Mouse (Mus musculus): Measurements from ENCODE around the gene Pabpc5. TPM values are rescaled to one million over a fixed set of nuclear protein-coding genes. Genes with fewer than 3 reads are reported as not detected.

Gene Pabpc5
- 0.07 and 0.15 TPM in 2 replicates for polyA plus RNA-seq (2015; fragmentation: Nextera tagmentation; extraction: Ambion mirVana)

- H3K4me2 ChIP-seq (ENCODE audit: low read depth, low read length): peak within 1 kb of the TSS; percentile 48
- no peaks in the 10 kb centered on the region for H3K4me1 ChIP-seq (ENCODE audit: control insufficient read depth, insufficient read depth, low read length)
- no peaks in the 10 kb centered on the region for H3K9me3 ChIP-seq (replicated peaks; ENCODE audit: control insufficient read depth, low read length)
- peak; percentile 89 for ATAC-seq (replicated peaks; ENCODE audit: extremely low read depth, insufficient read depth, low FRiP score)
- H3K27me3 ChIP-seq (ENCODE audit: control insufficient read depth, insufficient read depth, low read length): no peaks in the 10 kb centered on the region
- WGBS: 8% methylated on average over 21 of the region's 21 CpGs
- peak within 1 kb of the TSS; percentile 42 for H3K9ac ChIP-seq (ENCODE audit: low read length)
- no peaks in the 10 kb centered on the region for H3K36me3 ChIP-seq (ENCODE audit: control insufficient read depth, insufficient read depth)
- 0 out of 2 replicates have a peak within 1 kb of the TSS, but pooled peaks have one; percentile 4 for H3K27ac ChIP-seq (ENCODE audit: low read length)
- peak within 1 kb of the TSS; percentile 51 for H3K4me3 ChIP-seq (ENCODE audit: low read length)
These were observed at the start of gene Pabpc5 for GRCm38 (mm10) chrX:119927081-119927571. Gene Pabpc5, plus strand, starts transcription at chrX:119927196.

- H3K36me3 ChIP-seq (ENCODE audit: control insufficient read depth, insufficient read depth): no peaks in the 10 kb centered on the region
- no peak for ATAC-seq (replicated peaks; ENCODE audit: extremely low read depth, insufficient read depth, low FRiP score)
- WGBS: 81% methylated on average over 3 of the region's 3 CpGs
- H3K27me3 ChIP-seq (ENCODE audit: control insufficient read depth, insufficient read depth, low read length): no peaks in the 10 kb centered on the region
- no peak overlapping the region for H3K9ac ChIP-seq (ENCODE audit: low read length)
- no peak overlapping the region for H3K4me3 ChIP-seq (ENCODE audit: low read length)
- no peak overlapping the region for H3K27ac ChIP-seq (ENCODE audit: low read length)
- H3K4me1 ChIP-seq (ENCODE audit: control insufficient read depth, insufficient read depth, low read length): no peaks in the 10 kb centered on the region
- H3K9me3 ChIP-seq (replicated peaks; ENCODE audit: control insufficient read depth, low read length): no peaks in the 10 kb centered on the region
- no peak overlapping the region for H3K4me2 ChIP-seq (ENCODE audit: low read depth, low read length)
These were observed 39.9 kb upstream of the Pabpc5 start for GRCm38 (mm10) chrX:119886957-119887593.

GRCm38 (mm10) chrX:119888326-119888920, 38.6 kb upstream of the Pabpc5 start:
- no peaks in the 10 kb centered on the region for H3K4me1 ChIP-seq (ENCODE audit: control insufficient read depth, insufficient read depth, low read length)
- ATAC-seq (replicated peaks; ENCODE audit: extremely low read depth, insufficient read depth, low FRiP score): no peak
- no peaks in the 10 kb centered on the region for H3K27me3 ChIP-seq (ENCODE audit: control insufficient read depth, insufficient read depth, low read length)
- no peak overlapping the region for H3K4me3 ChIP-seq (ENCODE audit: low read length)
- 74% methylated on average over 6 of the region's 6 CpGs for WGBS
- no peak overlapping the region for H3K27ac ChIP-seq (ENCODE audit: low read length)
- no peaks in the 10 kb centered on the region for H3K9me3 ChIP-seq (replicated peaks; ENCODE audit: control insufficient read depth, low read length)
- H3K36me3 ChIP-seq (ENCODE audit: control insufficient read depth, insufficient read depth): no peaks in the 10 kb centered on the region
- H3K4me2 ChIP-seq (ENCODE audit: low read depth, low read length): no peak overlapping the region
- no peak overlapping the region for H3K9ac ChIP-seq (ENCODE audit: low read length)

GRCm38 (mm10) chrX:119927852-119928251, 856 bp downstream of the Pabpc5 start:
- no peak for ATAC-seq (replicated peaks; ENCODE audit: extremely low read depth, insufficient read depth, low FRiP score)
- no peaks in the 10 kb centered on the region for H3K9me3 ChIP-seq (replicated peaks; ENCODE audit: control insufficient read depth, low read length)
- no peak overlapping the region for H3K27ac ChIP-seq (ENCODE audit: low read length)
- H3K9ac ChIP-seq (ENCODE audit: low read length): no peak overlapping the region
- 84% methylated on average over 5 of the region's 5 CpGs for WGBS
- no peaks in the 10 kb centered on the region for H3K27me3 ChIP-seq (ENCODE audit: control insufficient read depth, insufficient read depth, low read length)
- no peak overlapping the region for H3K4me3 ChIP-seq (ENCODE audit: low read length)
- H3K36me3 ChIP-seq (ENCODE audit: control insufficient read depth, insufficient read depth): no peaks in the 10 kb centered on the region
- H3K4me1 ChIP-seq (ENCODE audit: control insufficient read depth, insufficient read depth, low read length): no peaks in the 10 kb centered on the region
- H3K4me2 ChIP-seq (ENCODE audit: low read depth, low read length): no peak overlapping the region; the same call in 1 of the 2 replicates

All from heart, embryonic 16.5 days (tissue).